Mouse (Mus musculus) heart, embryonic 11.5 days (tissue): ENCODE measurements around the gene Atp6v1fnb. TPM values are rescaled to one million over a fixed set of nuclear protein-coding genes. Genes with fewer than 3 reads are reported as not detected.

Experiments used
- ATAC-seq: fragments of 200-750 bp; cut with Nextera tagmentation; replicated peaks from 2 replicates; pipeline ENCODE4 v1.8.0; 2017; ENCODE audit warnings: moderate library complexity; ENCODE audit not compliant: insufficient number of reproducible peaks, low FRiP score, low TSS enrichment
- H3K27ac ChIP-seq: fragments of 300-500 bp; sonication (generic); 2 replicates; pipeline ENCODE4 v1.5.1; 2014; ENCODE audit warnings: mild to moderate bottlenecking, low read depth, low read length
- H3K27me3 ChIP-seq: fragments of 300-500 bp; sonication (generic); 2 replicates; pipeline ENCODE4 v1.6.1; 2014; ENCODE audit warnings: mild to moderate bottlenecking, low read length, mixed read lengths; ENCODE audit not compliant: control insufficient read depth, insufficient read depth
- H3K36me3 ChIP-seq: fragments of 300-500 bp; sonication (generic); 2 replicates; pipeline ENCODE4 v1.6.1; 2014; ENCODE audit warnings: mild to moderate bottlenecking, low read length, moderate library complexity, mixed read lengths; ENCODE audit not compliant: control insufficient read depth, insufficient read depth
- H3K4me1 ChIP-seq: fragments of 300-500 bp; sonication (generic); 2 replicates; pipeline ENCODE4 v1.6.1; 2014; ENCODE audit warnings: low read length; ENCODE audit not compliant: control insufficient read depth, insufficient read depth
- H3K4me2 ChIP-seq: fragments of 300-500 bp; sonication (generic); 2 replicates; pipeline ENCODE4 v1.6.1; 2014; ENCODE audit warnings: mild to moderate bottlenecking, moderate library complexity
- H3K4me3 ChIP-seq: fragments of 300-500 bp; sonication (generic); 2 replicates; pipeline ENCODE4 v1.5.1; 2014; ENCODE audit warnings: low read depth, low read length
- H3K9ac ChIP-seq: fragments of 300-500 bp; sonication (generic); 2 replicates; pipeline ENCODE4 v1.6.1; 2014; ENCODE audit warnings: mild to moderate bottlenecking, low read depth, low read length, moderate library complexity
- H3K9me3 ChIP-seq: fragments of 300-500 bp; sonication (generic); replicated peaks from 2 replicates; pipeline ENCODE4 v1.6.1; 2016; ENCODE audit warnings: low read length; ENCODE audit not compliant: control insufficient read depth
- WGBS: fragments of 180-500 bp; shearing (Covaris S2); extraction: QIAGEN DNeasy Blood & Tissue Kit; methylation state at CpG from one replicate; pipeline ENCODE4 v1.1.7; 2014; ENCODE audit not compliant: insufficient replicate concordance; 5-methylcytosine and 5-hydroxymethylcytosine counted together
- polyA plus RNA-seq: library from polyadenylated mRNA; unstranded; fragments of >200 nt; fragmentation: Nextera tagmentation; extraction: Ambion mirVana; gene quantifications from 2 replicates; pipeline ENCODE4 v1.2.1, GENCODE M21; 2014

Atp6v1fnb gene
- polyA plus RNA-seq, 1 experiment from 2014 or later: not detected

DNA sequence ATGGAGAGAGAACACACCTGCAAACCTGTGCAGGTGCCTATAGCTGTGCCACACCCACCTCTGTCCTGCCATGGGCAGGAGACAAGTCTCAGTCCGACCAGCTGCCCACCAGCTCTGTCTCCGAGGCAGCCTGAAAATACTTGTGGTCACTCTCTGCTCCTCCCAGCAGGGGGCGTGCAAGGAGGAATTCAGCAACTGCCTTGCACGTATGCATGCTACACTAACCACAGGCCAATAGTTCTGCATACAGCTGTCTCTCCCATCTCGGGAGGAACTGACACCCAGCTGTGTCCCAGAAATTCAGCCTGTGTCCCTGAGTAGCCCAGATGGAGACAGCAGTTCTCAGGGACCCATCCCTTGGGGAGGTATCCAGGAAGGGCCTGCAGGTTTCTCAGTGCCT lies 45.9 kb downstream of the Atp6v1fnb start:
- Histone ChIP-seq H3K4me1 (peaks cover 10% of the 10 kb centered on the region), H3K9ac (no peak overlapping the region), H3K9me3 (no peaks in the 10 kb centered on the region), H3K4me3 (no peak overlapping the region), H3K27me3 (no peaks in the 10 kb centered on the region), H3K4me2 (no peak overlapping the region), H3K36me3 (no peaks in the 10 kb centered on the region), H3K27ac (no peak overlapping the region)
- 6% methylated on average over 5 of the region's 5 CpGs for WGBS
- no peak; the same call in 1 of the 2 replicates for ATAC-seq

DNA sequence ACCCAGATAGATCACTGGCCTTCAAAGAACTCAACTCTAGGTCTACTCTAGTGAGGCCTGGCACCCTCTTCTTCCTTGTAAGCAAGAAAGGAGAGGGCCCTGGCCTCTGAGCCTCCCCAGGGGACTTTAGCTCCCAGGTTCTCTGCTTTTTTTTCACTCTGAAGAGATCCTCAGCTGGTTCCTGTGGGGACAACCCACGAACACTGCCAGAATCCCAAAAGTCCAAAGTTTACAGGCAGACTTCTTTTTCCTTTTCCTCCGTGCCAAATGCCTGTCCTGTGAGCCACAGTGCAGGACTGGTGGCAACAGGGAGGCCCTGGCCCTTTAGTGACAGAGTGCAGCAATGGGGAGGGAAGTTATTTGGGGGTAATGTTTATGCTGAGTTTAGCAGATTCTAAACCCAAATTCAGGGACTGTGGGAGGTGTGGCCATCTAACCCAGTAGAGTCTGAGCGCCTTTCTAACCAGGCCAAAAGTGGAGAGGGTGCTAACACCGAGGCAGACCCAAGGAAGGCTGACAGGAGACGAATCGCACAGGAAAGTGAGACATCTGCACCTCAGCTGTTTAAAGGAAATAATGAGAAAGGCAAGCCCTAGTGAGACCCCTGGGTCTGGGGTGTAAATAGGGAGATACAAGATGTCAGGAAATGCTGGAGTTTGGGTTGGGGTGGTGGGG lies 51.5 kb downstream of the Atp6v1fnb start:
- no peak overlapping the region for H3K27ac ChIP-seq
- H3K36me3 ChIP-seq: no peaks in the 10 kb centered on the region

More for the DNA sequence above, 51.5 kb downstream of the Atp6v1fnb start:
- no peak for ATAC-seq
- Histone ChIP-seq H3K27me3 (peaks cover 14% of the 10 kb centered on the region), H3K9ac (no peak overlapping the region), H3K9me3 (no peaks in the 10 kb centered on the region), H3K4me1 (peaks cover 14% of the 10 kb centered on the region), H3K4me3 (no peak overlapping the region), H3K4me2 (no peak overlapping the region)
- WGBS: 64% methylated on average over 6 of the region's 6 CpGs

Other genes starting within 250 kb of the Atp6v1fnb start
- 23.4 and 27.4 TPM in 2 replicates for gene Hilpda, start 198.9 kb upstream of the Atp6v1fnb start, polyA plus RNA-seq
- gene Fam71f2, start 191.8 kb upstream of the Atp6v1fnb start, polyA plus RNA-seq: 0.53 TPM in 1 of 2 replicates, not detected in the other
- 0.10 and 0.21 TPM in 2 replicates for gene Fam71f1, start 152.3 kb upstream of the Atp6v1fnb start, polyA plus RNA-seq
- 443 and 519 TPM in 2 replicates for gene Calu, start 123.4 kb upstream of the Atp6v1fnb start, polyA plus RNA-seq
- gene Opn1sw, start 83.0 kb upstream of the Atp6v1fnb start, polyA plus RNA-seq: 0.27 and 0.30 TPM in 2 replicates
- gene Ccdc136, start 75.1 kb upstream of the Atp6v1fnb start, polyA plus RNA-seq: 27.0 and 30.2 TPM in 2 replicates
- gene Flnc, start 38.2 kb upstream of the Atp6v1fnb start, polyA plus RNA-seq: 37.1 and 42.5 TPM in 2 replicates
- gene Atp6v1f, start 3.7 kb upstream of the Atp6v1fnb start, polyA plus RNA-seq: 200 and 209 TPM in 2 replicates
- gene Kcp, start 36.5 kb downstream of the Atp6v1fnb start, polyA plus RNA-seq: 10.9 and 13.1 TPM in 2 replicates
- gene Irf5, start 55.2 kb downstream of the Atp6v1fnb start, polyA plus RNA-seq: 11.6 and 14.8 TPM in 2 replicates
- 64.5 and 83.9 TPM in 2 replicates for gene Tnpo3, start 138.4 kb downstream of the Atp6v1fnb start, polyA plus RNA-seq
- gene Tspan33, start 222.8 kb downstream of the Atp6v1fnb start, polyA plus RNA-seq: 11.9 and 12.1 TPM in 2 replicates